Mouse (Mus musculus) G1E-ER4 (cell line): Measurements from ENCODE around the gene Alpl. TPM values are rescaled to one million over a fixed set of nuclear protein-coding genes. Genes with fewer than 3 reads are reported as not detected.

Experiments
- GATA1 ChIP-seq: IDR thresholded peaks from one replicate; pipeline ENCODE4 v1.8.0; 2012; ENCODE audit warnings: low read length, inconsistent platforms
- polyA plus RNA-seq: library from polyadenylated mRNA; stranded (reverse); fragments of >175 nt; gene quantifications from 2 replicates; pipeline ENCODE4 v1.2.3, GENCODE M21; 2012

Alpl gene
- polyA plus RNA-seq, 1 experiment, result not detected

DNA sequence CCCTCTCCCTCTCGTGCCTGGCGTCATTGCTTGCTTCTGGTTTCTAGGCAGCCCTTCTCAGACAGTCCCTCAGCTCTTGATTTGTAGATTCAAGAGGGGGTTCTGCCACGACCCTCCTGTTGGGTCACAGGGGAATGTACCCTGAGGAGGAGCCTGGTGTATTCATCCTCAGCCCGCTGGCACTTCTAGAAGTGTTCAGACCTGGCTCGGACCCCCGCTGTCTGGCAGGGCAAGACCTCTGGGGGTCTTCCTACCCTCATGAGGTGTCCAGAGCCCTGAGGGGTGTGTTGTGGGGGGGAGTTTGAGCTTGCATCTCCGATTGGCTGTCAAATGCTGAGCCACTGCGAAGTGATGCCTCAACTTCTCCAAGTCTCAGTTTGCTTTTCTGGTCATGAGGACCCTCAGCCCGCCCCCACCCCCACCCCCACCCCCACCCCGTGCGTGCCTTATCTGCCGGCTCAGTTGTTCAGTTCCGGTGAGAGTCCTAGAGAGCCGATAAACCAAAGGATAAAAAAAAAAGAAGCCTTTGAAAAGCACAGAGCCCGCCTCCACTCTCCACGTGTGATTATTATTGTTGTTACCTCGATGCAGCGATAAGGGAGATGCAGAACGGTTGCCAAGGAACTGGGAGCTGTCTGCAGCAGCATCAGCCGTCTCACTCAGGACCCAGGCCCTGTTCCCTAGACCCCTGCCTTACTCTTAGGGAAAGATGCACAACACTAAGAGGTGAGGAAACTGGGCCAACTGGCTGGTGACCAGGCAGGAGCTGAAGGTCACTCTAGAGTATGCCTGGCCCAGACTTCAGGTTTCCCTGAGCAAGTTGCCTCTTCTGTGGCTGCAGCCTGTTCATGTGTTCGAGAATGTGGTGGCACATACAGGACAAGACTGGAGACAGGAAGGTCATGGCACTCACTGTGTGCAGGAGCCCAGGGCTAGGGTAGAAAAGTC, 96.6 kb downstream of the Alpl start:
- no peak for TF ChIP-seq GATA1

DNA sequence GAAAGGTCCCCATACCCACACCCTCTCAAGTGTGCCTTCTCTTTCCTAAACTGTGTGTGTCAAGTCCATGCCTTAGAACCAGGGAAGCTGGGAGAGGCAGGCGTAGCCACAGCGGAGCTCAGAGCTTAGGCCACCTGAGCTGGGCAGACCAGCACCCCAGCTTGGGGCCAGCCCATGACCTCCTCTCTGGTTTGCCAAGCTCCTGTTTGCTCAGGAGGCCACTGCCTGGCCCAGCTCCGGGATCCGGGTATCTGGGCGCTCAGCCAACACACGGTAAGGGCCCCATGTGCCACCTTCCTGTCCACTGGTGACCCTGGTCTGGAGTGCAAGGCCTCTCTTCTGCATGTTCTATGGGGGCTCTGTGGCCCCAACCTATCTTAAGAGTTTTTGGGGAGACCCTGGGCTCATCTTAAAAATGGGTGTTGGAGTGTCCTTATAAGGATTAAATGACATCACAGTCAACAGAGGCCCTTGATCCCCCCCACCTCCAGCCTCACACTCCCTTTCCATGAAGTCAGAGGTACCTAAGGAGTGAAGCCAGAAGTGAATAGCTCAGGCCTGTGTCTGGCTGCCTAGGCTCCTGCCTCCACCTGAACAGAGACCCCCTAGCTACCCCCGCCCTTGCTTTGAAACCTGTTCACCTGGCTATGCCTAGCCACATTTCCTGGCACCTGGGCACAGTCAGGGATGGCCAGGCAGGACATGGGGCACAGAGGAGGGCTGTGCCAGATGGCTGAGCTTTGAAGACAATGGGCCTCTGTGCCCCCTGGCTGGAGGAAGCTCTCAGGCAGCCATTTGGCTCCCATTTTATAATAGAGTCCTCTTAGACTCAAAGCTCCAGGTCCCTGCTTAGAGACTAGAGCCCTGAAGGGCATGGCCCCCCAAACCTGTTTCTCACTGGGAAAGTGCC, 97.9 kb downstream of the Alpl start:
- TF ChIP-seq GATA1, result no peak

DNA sequence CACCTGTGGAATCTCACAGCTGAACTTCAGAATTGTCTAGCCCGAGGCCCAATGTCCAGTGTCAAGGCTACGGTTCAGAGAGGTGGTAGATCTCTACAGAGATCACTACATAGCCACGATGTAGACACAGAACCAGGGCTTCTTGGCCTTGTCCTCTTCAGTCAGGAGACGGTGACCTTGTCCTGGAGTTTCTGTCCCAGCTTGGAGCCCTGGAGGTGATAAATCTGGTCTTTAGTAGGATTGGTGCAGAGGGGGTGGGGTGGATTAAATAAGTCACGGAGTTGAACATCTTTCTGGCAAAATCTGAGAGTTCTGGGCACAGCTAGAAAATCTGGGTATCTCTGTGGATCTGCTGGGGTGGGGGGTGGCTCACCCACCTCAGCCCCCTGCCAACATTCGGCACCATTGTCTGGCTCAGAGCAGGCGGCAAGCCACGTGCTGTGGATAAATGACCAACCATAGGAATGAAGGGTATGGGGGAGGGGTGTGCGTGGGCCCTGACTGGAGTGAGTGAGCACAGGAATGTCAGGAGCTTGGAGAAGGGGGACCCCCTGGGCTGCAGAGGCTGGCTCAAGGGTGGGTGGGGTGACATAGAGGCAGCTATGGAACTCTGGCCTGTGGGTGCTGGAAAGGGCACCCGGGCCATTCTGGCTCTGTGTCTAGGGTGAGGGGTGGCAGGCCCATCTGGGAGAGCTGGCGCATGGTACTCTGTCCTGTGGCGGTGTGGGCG, 98.9 kb downstream of the Alpl start:
- TF ChIP-seq GATA1, result no peak

DNA sequence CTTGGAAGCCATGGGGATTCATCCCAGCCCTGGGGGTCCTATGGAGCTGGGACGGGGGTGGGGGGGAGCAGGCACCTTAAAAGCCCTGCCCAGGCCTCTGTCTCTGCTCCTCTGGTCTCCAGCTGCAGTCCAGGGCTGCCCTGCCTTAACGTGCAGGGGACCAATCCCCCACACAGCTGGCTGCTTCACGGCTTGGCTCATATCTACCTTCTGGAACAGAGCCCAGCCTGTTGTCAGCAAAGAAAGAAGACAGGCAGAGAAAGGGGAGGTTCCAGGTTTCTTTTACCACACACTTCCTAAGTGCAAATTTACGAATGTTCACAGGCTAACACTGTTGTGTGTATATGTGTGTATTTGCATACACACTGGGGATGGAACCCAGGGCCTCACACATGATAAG, 100.3 kb downstream of the Alpl start:
- no peak for TF ChIP-seq GATA1

DNA sequence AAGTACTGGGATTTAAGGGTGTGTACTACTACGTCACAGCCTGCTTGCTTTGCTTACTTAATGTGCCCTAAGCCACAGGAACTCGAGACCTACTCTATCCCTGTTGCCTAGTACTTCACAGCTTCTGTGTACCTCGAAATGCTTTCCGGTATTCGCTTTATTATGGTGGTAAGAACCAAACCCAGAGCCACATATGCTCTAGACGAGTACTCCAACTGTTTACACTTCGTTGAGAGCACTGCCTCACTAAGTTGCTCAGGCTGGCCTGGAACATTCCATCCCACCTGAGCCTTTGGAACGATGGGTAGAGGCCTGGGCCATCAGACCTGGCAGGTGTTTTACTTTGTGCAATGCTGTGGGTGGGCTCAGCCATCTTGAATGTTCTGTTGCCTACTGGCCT, 100.9 kb downstream of the Alpl start:
- TF ChIP-seq GATA1, result no peak

DNA sequence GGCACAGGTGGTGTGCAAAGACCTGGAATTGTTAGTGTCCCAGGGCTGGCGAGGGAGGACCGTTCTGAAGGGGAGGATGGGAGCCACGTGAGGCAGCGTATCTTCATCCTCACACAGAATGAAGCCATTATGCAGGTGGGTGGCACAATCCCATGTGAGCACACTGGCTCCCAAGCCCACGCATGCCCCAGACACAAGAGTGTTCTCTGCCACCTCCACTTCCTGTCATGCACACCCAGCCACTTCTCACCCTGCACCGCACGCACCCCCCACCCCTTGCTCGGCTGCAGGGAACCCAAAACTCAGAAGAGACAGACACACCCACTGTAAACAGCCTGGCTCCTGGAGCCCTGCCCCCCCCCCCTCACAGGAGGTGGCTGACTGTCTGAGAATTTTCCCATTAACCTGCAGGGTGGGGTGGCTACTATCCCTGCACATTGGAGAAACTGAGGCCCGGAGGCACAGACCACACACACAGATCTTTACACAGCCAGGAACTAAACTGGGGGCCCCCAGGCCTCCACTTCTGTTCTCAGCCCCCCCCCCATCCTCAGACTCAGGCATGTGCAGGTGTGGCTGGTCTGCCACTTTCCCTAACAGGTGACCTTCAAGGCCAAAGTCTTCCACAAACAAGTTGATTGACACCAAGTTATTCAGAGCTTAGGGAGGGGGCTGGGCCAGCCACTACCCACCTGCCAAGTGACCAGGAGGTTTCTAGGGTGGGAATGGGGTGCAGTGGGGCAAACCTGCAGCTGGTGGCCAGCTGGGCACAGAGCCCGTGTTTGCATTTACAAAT, 103.9 kb downstream of the Alpl start:
- TF ChIP-seq GATA1, result no peak

Other genes with a start within 250 kb of the Alpl start
- gene Ldlrad2, start 221.8 kb downstream of the Alpl start, polyA plus RNA-seq, result not detected in 2 replicates
- 23.6 and 46.2 TPM in 2 replicates for gene Usp48, start 202.6 kb downstream of the Alpl start, polyA plus RNA-seq
- gene Rap1gap, start 131.7 kb downstream of the Alpl start, polyA plus RNA-seq, result not detected in 2 replicates
- 1.7 and 2.1 TPM in 2 replicates for gene Ece1, start 65.9 kb upstream of the Alpl start, polyA plus RNA-seq
- gene Eif4g3, start 196.6 kb upstream of the Alpl start, polyA plus RNA-seq, result 67.6 and 88.6 TPM in 2 replicates